20 mouse cellular contexts compared by ENCODE assay signal in genomic region chr12:54247835-54248234, GRCm38 (mm10). TPM values are rescaled to one million over a fixed set of nuclear protein-coding genes. Genes with fewer than 3 reads are reported as not detected.
DNase-seq lines count a peak whose midpoint lies in the region; ATAC-seq lines count a peak whose summit lies in the region.
"Had no signal": no experiment of that assay in that cellular context is flagged by ENCODE, and none has a peak within 500 bp of the region (broad histone marks: within the 10 kb centered on the region; RNA-seq: fewer than 3 reads in every experiment).

No protein-coding gene starts in this region.

- intact Hi-C loops in left cerebral cortex, postnatal 4 days (cut with DNase I), result no loop called here

- DNase-seq in 416B (ENCODE audit: low read depth), result peak; percentile 8
- DNase-seq in adrenal gland, postnatal 10 days, result no peak
- no peak for DNase-seq in left cerebral cortex, postnatal 4 days
- DNase-seq: adrenal gland, adult 8-10 months; adrenal gland, postnatal 25 days; B cell, adult 2 months; cerebellum, adult 11 months; cerebellum, adult 18-20 months; cerebellum, adult 8-10 months; cerebellum, adult 9-11 months; cerebellum, postnatal 14 days; cerebellum, postnatal 36 days; embryo, embryonic 11 days had no signal

- peak; percentile 77 for ATAC-seq in granulocyte monocyte progenitor cell, adult 5-6 weeks (replicated peaks; ENCODE audit: poor library complexity, severe bottlenecking)
- peak; percentile 62 for ATAC-seq in megakaryocyte progenitor cell, adult 5-6 weeks (replicated peaks; ENCODE audit: poor library complexity)
- ATAC-seq: activated CD4-positive, CD25-positive, alpha-beta regulatory T cell, adult 4 months; CD4-positive, CD25-positive, alpha-beta regulatory T cell, adult 4 months; forebrain, embryonic 14.5 days; forebrain, embryonic 16.5 days; Patski had no signal

RNA-seq across cellular contexts. Expression of gene Egln3, which starts 44.2 kb away (rescaled TPM):
- 40.2 and 52.0 TPM in 2 replicates for total RNA-seq in granulocyte monocyte progenitor cell, adult 5-6 weeks (2014; fragmentation: Nextera tagmentation)
- total RNA-seq in granulocyte monocyte progenitor cell, adult 5-6 weeks (2017), result 20.5 and 22.9 TPM in 2 replicates
- 48.4 and 55.3 TPM in 2 replicates for total RNA-seq in megakaryocyte progenitor cell, adult 5-6 weeks (2015)
- 21.5 and 23.6 TPM in 2 replicates for total RNA-seq in megakaryocyte progenitor cell, adult 5-6 weeks (2017)
- 1 to 10 TPM; 6.1 to 7.3 TPM for total RNA-seq in adrenal gland, postnatal 10 days (2021)
- total RNA-seq in left cerebral cortex, postnatal 4 days (2021), result 10 to 100 TPM; 18.3 to 19.0 TPM
